In the genomic region with DNA sequence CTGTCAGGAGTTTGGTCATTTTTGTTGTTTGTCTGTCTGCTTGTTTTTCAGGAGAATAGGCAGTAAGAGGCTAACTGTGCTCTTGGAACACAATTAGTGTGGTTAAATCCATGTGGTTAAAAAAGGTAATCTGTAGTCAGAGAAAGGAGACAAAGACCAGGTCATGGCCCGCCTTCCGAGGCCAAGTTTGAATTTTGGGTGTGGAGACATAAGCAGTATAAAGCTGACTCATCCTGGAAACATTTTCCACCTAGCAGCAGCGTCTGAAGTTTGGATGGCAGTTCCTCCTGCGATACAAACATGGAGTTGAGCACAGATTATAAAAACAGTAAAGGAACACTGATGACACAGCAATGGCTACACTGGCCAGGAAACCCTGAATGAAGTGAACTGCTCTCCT, we compare ENCODE assay signal across 13 mouse cellular contexts.
"Had no signal": no experiment of that assay in that cellular context is flagged by ENCODE, and none has a peak within 500 bp of the region (broad histone marks: within the 10 kb centered on the region; RNA-seq: fewer than 3 reads in every experiment).

No protein-coding gene starts in this region.

- DNase-seq: layer of hippocampus, postnatal 36 days; liver, embryonic 13.5 days; lung, embryonic 14.5 days; thymus, adult 18-20 months; thymus, postnatal 36 days had no signal

- H3K4me3 ChIP-seq: intestine, embryonic 15.5 days; left cerebral cortex, adult 2 months; liver, embryonic 13.5 days; megakaryocyte, embryonic 14.5 days; midbrain, embryonic 10.5 days; midbrain, embryonic 13.5 days; myocyte had no signal

- H3K4me2 ChIP-seq: intestine, embryonic 15.5 days; liver, embryonic 13.5 days; lung, embryonic 14.5 days; midbrain, embryonic 13.5 days had no signal

- H3K27ac ChIP-seq: intestine, embryonic 15.5 days; left cerebral cortex, adult 2 months; liver, embryonic 13.5 days; midbrain, embryonic 10.5 days; midbrain, embryonic 13.5 days had no signal

- H3K9me3 ChIP-seq: intestine, embryonic 15.5 days; liver, embryonic 13.5 days; midbrain, embryonic 13.5 days had no signal

- H3K27me3 ChIP-seq: intestine, embryonic 15.5 days; liver, embryonic 13.5 days; megakaryocyte, embryonic 14.5 days; midbrain, embryonic 13.5 days had no signal

- ATAC-seq: intestine, embryonic 15.5 days; lung, postnatal 0 days; midbrain, embryonic 13.5 days; midbrain, embryonic 16.5 days had no signal

- H3K9ac ChIP-seq: intestine, embryonic 15.5 days; liver, embryonic 13.5 days; lung, embryonic 14.5 days; midbrain, embryonic 13.5 days had no signal

- H3K4me1 ChIP-seq: liver, embryonic 13.5 days; megakaryocyte, embryonic 14.5 days had no signal

- H3K36me3 ChIP-seq: intestine, embryonic 15.5 days; liver, embryonic 13.5 days; midbrain, embryonic 10.5 days; midbrain, embryonic 13.5 days had no signal
